Mouse (Mus musculus): ENCODE measurements around the gene Golt1b.

DNA sequence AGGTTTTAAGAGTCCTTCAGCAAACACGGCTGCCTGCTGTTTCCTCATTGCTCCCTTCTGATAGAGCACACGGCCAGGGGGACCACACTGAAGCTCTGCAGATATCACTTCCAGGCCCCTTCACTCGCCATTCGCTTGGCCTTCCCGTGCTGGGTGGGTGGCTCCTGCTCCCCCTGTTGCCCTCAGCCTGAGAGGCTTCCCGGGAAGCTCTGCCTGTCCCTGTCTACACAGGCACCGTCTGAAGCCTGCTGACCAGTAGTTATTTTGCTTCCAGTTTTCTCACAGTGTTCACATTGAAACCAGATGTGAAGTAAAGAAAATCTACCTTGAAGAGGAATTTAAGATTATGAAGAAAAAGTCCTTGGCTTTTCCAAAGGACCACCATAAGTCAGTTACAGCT, 29.9 kb upstream of the Golt1b start:
- TF ChIP-seq CTCF (IDR thresholded peaks at IDR 0.05; ENCODE audit: low read depth, low read length) (no peak), POLR2A (IDR thresholded peaks at IDR 0.05; ENCODE audit: extremely low read depth, insufficient read depth, low read length) (no peak)

Data from liver, adult 2 months (tissue).